ENCODE assay signal across 10 mouse cellular contexts in genomic region chr3:89410864-89411263, GRCm38 (mm10). TPM values are rescaled to one million over a fixed set of nuclear protein-coding genes. Genes with fewer than 3 reads are reported as not detected.
DNase-seq lines count a peak whose midpoint lies in the region; ATAC-seq and TF ChIP-seq lines count a peak whose summit lies in the region.
"Had no signal": no experiment of that assay in that cellular context is flagged by ENCODE, and none has a peak within 500 bp of the region (broad histone marks: within the 10 kb centered on the region; RNA-seq: fewer than 3 reads in every experiment).

No protein-coding gene starts in this region.

- peak overlapping the region; percentile 97 for H3K4me3 ChIP-seq in testis, adult 2 months (ENCODE audit: control insufficient read depth, low read depth, low read length)
- peak overlapping the region; percentile 67 for H3K4me3 ChIP-seq in liver, embryonic 11.5 days (ENCODE audit: low read depth, low read length)
- H3K4me3 ChIP-seq in stomach, embryonic 16.5 days (replicated peaks; ENCODE audit: low read length): peak overlapping the region; percentile 61

- 73% methylated on average over 10 of the region's 10 CpGs for WGBS in liver, embryonic 11.5 days
- 77% methylated on average over 10 of the region's 10 CpGs for WGBS in stomach, embryonic 16.5 days

- H3K4me1 ChIP-seq in testis, adult 2 months (ENCODE audit: control insufficient read depth, insufficient read depth, low read length): peaks cover 11% of the 10 kb centered on the region
- H3K4me1 ChIP-seq in liver, embryonic 11.5 days (replicated peaks; ENCODE audit: control insufficient read depth, insufficient read depth, low read length): peaks cover 6% of the 10 kb centered on the region
- H3K4me1 ChIP-seq in stomach, embryonic 16.5 days (ENCODE audit: control insufficient read depth, insufficient read depth, low read length): peaks cover 3% of the 10 kb centered on the region; the same call in 1 of the 2 replicates

- peak overlapping the region; percentile 80; the same call in 1 of the 2 replicates for H3K27ac ChIP-seq in testis, adult 2 months (ENCODE audit: control insufficient read depth, insufficient read depth, low read depth, low read length)
- no peak overlapping the region for H3K27ac ChIP-seq in liver, embryonic 11.5 days (ENCODE audit: low read depth, low read length)
- H3K27ac ChIP-seq in stomach, embryonic 16.5 days (ENCODE audit: low read length): no peak overlapping the region

- H3K27me3 ChIP-seq in testis, adult 2 months (ENCODE audit: control insufficient read depth, insufficient read depth, low read length): no peaks in the 10 kb centered on the region
- no peaks in the 10 kb centered on the region for H3K27me3 ChIP-seq in liver, embryonic 11.5 days (replicated peaks; ENCODE audit: control insufficient read depth, insufficient read depth, low read length)
- H3K27me3 ChIP-seq in stomach, embryonic 16.5 days (ENCODE audit: control insufficient read depth, insufficient read depth, low read length): no peaks in the 10 kb centered on the region

- peak overlapping the region; percentile 85 for H3K4me2 ChIP-seq in liver, embryonic 11.5 days
- H3K4me2 ChIP-seq in stomach, embryonic 16.5 days (ENCODE audit: low read depth, low read length): peak overlapping the region; percentile 65

- peak overlapping the region; percentile 67 for H3K9ac ChIP-seq in liver, embryonic 11.5 days (ENCODE audit: low read depth, low read length)
- peak overlapping the region; percentile 68 for H3K9ac ChIP-seq in stomach, embryonic 16.5 days (ENCODE audit: low read length)

- H3K36me3 ChIP-seq in testis, adult 2 months (ENCODE audit: control insufficient read depth, insufficient read depth, low read length): peaks cover 1% of the 10 kb centered on the region; the same call in 1 of the 2 replicates
- peaks cover 23% of the 10 kb centered on the region for H3K36me3 ChIP-seq in liver, embryonic 11.5 days (ENCODE audit: control insufficient read depth, insufficient read depth, low read length)
- peaks cover 22% of the 10 kb centered on the region for H3K36me3 ChIP-seq in stomach, embryonic 16.5 days (ENCODE audit: control insufficient read depth, insufficient read depth, low read length)

- ATAC-seq in frontal cortex, adult (ENCODE audit: low TSS enrichment): 0 out of 2 replicates have a peak, but pooled peaks have one; percentile 0
- ATAC-seq in liver, embryonic 11.5 days (replicated peaks; ENCODE audit: low FRiP score): no peak
- no peak for ATAC-seq in stomach, embryonic 16.5 days (ENCODE audit: insufficient read depth, low FRiP score)

- TF ChIP-seq POLR2A in testis, adult 2 months (IDR thresholded peaks at IDR 0.05; ENCODE audit: control insufficient read depth, low read depth, low read length): no peak

- no peak for DNase-seq in frontal cortex, adult 2 months (ENCODE audit: extremely low spot score in 1 of 2, low spot score in 1 of 2)
- no peak for DNase-seq in testis, postnatal 14 days (ENCODE audit: low spot score)
- no peak for DNase-seq in liver, embryonic 11.5 days (ENCODE audit: low spot score)
- no peak for DNase-seq in gastrocnemius, postnatal 10 days
- no peak for DNase-seq in cerebellum, adult 8-10 months
- DNase-seq: thymus, adult 18-20 months had no signal

- H3K9me3 ChIP-seq in liver, embryonic 11.5 days (ENCODE audit: control insufficient read depth, low read length): no peaks in the 10 kb centered on the region
- no peaks in the 10 kb centered on the region for H3K9me3 ChIP-seq in stomach, embryonic 16.5 days (replicated peaks; ENCODE audit: control insufficient read depth, low read length)

- no peak for TF ChIP-seq CTCF in testis, adult 2 months (IDR thresholded peaks at IDR 0.05; ENCODE audit: control insufficient read depth, insufficient read depth, insufficient replicate concordance, low read depth, low read length)

RNA-seq across cellular contexts. Expression of gene Flad1, which starts 0.8 kb away (rescaled TPM):
- polyA plus RNA-seq in frontal cortex, adult 2 months (2012; rRNA removed): 43.7 and 47.7 TPM in 2 replicates
- 67.6 and 71.8 TPM in 2 replicates for polyA plus RNA-seq in testis, adult 2 months (2012; rRNA removed)
- 34.3 and 37.8 TPM in 2 replicates for polyA plus RNA-seq in liver, embryonic 11.5 days (2014; fragmentation: Nextera tagmentation; extraction: Ambion mirVana)
- polyA plus RNA-seq in stomach, embryonic 16.5 days (2015; fragmentation: Nextera tagmentation; extraction: Ambion mirVana): 27.5 and 28.6 TPM in 2 replicates
- total RNA-seq in gastrocnemius, postnatal 10 days (2021): 10 to 100 TPM; 25.8 to 29.5 TPM

RNA-seq across cellular contexts. Expression of gene Cks1b, which starts 7.3 kb away (rescaled TPM):
- 7.1 TPM in 2 replicates for polyA plus RNA-seq in frontal cortex, adult 2 months (2012; rRNA removed)
- 14.7 and 16.5 TPM in 2 replicates for polyA plus RNA-seq in testis, adult 2 months (2012; rRNA removed)
- 498 and 502 TPM in 2 replicates for polyA plus RNA-seq in liver, embryonic 11.5 days (2014; fragmentation: Nextera tagmentation; extraction: Ambion mirVana)
- 322 and 323 TPM in 2 replicates for polyA plus RNA-seq in stomach, embryonic 16.5 days (2015; fragmentation: Nextera tagmentation; extraction: Ambion mirVana)
- 10 to 100 TPM; 19.7 to 22.3 TPM for total RNA-seq in gastrocnemius, postnatal 10 days (2021)

RNA-seq across cellular contexts. Expression of gene Shc1, which starts 7.4 kb away (rescaled TPM):
- 18.2 and 18.6 TPM in 2 replicates for polyA plus RNA-seq in frontal cortex, adult 2 months (2012; rRNA removed)
- 15.7 and 17.3 TPM in 2 replicates for polyA plus RNA-seq in testis, adult 2 months (2012; rRNA removed)
- polyA plus RNA-seq in liver, embryonic 11.5 days (2014; fragmentation: Nextera tagmentation; extraction: Ambion mirVana): 72.8 and 75.6 TPM in 2 replicates
- polyA plus RNA-seq in stomach, embryonic 16.5 days (2015; fragmentation: Nextera tagmentation; extraction: Ambion mirVana): 96.5 and 103 TPM in 2 replicates
- 10 to 100 TPM; 50.0 to 57.8 TPM for total RNA-seq in gastrocnemius, postnatal 10 days (2021)

RNA-seq across cellular contexts. Expression of gene Lenep, which starts 8.3 kb away (rescaled TPM):
- 5.1 and 6.3 TPM in 2 replicates for polyA plus RNA-seq in frontal cortex, adult 2 months (2012; rRNA removed)
- not detected in 2 replicates for polyA plus RNA-seq in testis, adult 2 months (2012; rRNA removed)
- polyA plus RNA-seq in liver, embryonic 11.5 days (2014; fragmentation: Nextera tagmentation; extraction: Ambion mirVana): not detected in 2 replicates
- polyA plus RNA-seq in stomach, embryonic 16.5 days (2015; fragmentation: Nextera tagmentation; extraction: Ambion mirVana): not detected in 2 replicates
- total RNA-seq in gastrocnemius, postnatal 10 days (2021): under 1 TPM; 0.59 to 0.73 TPM
- total RNA-seq: left cerebral cortex, postnatal 10 days had no signal

RNA-seq across cellular contexts. Expression of gene Zbtb7b, which starts 16.3 kb away (rescaled TPM):
- 15.2 and 15.3 TPM in 2 replicates for polyA plus RNA-seq in frontal cortex, adult 2 months (2012; rRNA removed)
- 4.4 and 5.9 TPM in 2 replicates for polyA plus RNA-seq in testis, adult 2 months (2012; rRNA removed)
- polyA plus RNA-seq in liver, embryonic 11.5 days (2014; fragmentation: Nextera tagmentation; extraction: Ambion mirVana): 1.5 and 2.1 TPM in 2 replicates
- polyA plus RNA-seq in stomach, embryonic 16.5 days (2015; fragmentation: Nextera tagmentation; extraction: Ambion mirVana): 8.0 and 9.2 TPM in 2 replicates
- total RNA-seq in gastrocnemius, postnatal 10 days (2021): 10 to 100 TPM; 19.1 to 21.8 TPM

Comparison
In these comparisons a context has a peak if more than half of its experiments do, and no peak if none do; other contexts are left out.
1. RNA of gene Cks1b, which starts 7.3 kb away (polyA plus RNA-seq): 498 to 502 TPM in liver, embryonic 11.5 days and 322 to 323 TPM in stomach, embryonic 16.5 days; 14.7 to 16.5 TPM in testis, adult 2 months and 7.1 TPM in frontal cortex, adult 2 months; every median in the first group is over 10 times any median in the second.
2. Peak in every context shown above with its lines, with median percentiles within 50 percentile points of each other: H3K4me3 ChIP-seq.